Mouse (Mus musculus) fibroblast of lung, adult 2 months (primary cell): Measurements from ENCODE around the gene Adap2.
"Not testable (repeated sequence)": the region's sequence is repeated elsewhere in the genome, so short reads cannot be mapped to it uniquely, and the experiment has no call there.

Source experiments
- DNase-seq: peaks from one replicate; pipeline ENCODE4 v3.0.0-alpha.2; 2011; ENCODE audit warnings: low read depth

The Adap2 gene

DNA sequence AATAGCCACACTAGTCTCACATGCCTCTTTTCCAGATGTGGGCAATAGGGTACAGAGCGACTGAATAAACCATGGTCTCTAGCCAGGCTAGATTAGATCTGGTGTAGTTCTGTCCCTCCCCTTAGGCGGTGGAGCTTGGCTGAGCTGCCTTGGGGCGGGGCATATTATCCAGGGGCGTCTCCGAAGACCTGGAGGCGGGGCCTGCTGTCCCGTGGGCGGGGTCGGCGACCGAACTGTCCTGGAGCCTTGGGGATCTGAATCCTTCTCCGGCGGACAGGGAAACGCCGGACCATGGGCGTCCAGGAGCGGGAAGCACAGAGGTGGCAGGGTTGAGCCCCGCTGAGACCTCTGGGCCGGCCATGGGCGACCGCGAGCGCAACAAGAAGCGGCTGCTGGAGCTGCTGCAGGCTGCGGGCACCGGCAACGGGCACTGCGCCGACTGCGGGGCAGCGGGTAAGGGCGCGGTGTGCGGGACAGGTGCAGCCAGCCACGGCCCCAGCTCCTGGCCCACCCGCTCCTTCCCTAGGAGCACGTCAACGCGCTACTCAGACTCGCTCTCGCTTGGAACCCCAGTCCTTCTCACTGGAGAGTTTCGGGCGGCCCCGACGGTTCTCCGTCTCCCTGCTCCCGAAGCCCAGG, at the start of gene Adap2:
Adap2 (plus strand) TSS at position 249 of the 639 bp plus-strand sequence.
- DNase-seq: peak; percentile 43

DNA sequence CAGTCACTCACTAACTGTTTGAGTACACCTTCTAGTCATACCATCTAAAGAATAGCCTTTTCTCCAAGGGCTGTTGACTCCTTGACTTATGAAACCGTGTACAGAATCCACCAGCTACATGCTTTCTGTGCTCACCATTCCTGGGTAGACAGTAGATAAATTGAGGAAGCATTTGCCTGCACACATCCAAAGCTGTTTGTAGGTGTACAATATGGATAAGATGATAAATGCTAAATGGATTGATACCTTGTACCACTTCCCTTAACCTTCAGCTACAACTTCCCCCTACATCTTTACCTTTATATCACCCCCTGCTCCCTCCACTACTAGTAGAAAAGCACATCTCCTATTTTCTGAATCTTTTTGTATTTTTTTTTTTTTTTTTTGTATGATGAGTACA, 49.5 kb upstream of the Adap2 start:
- no peak for DNase-seq

DNA sequence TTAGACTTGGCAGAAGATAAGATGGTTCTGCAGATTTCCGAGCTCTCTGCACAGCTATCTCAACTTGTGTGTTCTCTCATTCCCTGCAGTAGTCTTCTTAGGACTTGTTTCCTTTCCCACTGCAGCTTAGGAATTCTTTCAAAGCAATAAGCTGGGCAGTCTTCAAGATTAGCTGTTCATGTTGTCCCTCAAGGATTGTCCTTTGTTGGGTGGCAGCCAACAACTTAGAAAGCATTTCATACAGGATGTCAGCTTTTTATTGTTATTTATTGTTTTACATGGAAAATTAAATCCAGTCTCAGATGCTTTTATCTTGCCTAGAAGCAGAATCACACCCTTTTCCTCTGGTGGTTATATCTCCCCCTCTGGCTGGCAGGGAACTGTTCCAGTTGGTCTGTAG, 37.5 kb upstream of the Adap2 start:
- no peak for DNase-seq

DNA sequence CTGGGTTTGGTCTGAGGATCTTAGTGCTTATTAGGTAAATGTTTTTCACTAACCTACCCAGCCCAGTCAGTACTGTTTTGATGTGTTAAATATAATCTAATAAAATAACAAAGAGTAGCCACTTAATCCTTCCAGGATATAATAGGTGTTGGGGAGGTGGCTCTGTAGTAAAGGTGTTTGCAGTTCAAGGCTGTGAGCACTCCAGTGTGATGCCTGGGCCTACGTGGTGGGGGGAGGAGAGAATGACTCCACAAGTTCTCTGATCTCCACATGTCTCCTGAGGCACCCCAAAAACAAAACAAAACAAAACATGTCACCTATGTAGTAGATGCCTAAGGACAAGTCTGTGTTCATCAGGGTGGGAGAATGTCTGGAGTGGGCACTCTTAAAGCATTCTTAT, 21.9 kb upstream of the Adap2 start:
- DNase-seq: no peak

DNA sequence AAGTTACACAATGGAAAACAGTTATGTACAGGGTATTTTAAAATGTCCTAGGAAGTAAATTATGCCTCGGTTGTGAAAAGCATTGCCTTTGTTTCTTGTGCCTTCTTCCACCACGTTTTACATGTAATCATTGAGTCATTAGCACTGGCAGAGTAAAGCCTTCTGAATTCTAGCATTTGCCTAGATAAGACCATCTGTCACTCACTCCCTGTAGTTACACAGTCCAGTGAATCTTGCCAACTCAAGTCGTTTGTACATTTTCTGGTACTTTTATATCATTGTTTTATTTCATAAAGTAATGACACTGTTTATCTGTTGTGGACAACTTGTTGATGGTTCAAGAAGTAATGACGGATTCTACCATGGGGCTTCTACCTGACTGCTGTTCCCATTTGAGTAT, 19.2 kb upstream of the Adap2 start:
- DNase-seq: no peak

DNA sequence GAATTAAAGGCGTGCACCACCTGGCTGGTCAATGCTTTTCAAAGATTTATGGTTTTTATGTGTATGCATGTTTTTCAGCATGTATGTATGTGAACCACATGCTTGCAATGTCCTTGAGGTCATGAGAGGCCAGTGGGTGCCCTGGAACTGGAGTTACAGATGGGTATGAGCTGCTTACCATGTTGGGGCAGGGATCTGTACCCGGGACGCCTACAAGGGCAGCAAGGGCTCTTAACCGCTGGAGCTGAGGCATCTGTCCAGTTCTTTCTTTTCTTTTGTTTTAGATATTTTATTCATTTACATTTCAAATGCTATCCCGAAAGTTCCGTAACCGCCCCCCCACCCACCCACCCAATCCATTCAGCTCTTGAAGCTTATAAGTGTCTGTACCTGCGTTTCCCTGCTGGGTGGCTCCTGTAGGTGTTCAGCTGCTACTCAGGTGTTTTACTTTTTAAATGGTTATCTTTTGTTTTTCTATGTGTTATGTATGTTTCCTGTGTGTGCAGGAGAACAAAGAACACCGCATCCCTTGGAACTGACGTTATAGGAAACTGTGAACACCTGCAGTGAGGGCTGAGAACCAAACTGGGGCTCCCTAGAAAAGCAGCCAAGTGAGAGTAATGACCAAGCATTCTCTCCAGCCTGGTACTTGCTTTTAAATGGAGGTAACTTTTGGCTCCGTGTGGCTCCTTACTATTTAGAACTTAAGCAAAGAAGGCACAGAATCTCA, 17.8 kb upstream of the Adap2 start:
- no peak for DNase-seq

DNA sequence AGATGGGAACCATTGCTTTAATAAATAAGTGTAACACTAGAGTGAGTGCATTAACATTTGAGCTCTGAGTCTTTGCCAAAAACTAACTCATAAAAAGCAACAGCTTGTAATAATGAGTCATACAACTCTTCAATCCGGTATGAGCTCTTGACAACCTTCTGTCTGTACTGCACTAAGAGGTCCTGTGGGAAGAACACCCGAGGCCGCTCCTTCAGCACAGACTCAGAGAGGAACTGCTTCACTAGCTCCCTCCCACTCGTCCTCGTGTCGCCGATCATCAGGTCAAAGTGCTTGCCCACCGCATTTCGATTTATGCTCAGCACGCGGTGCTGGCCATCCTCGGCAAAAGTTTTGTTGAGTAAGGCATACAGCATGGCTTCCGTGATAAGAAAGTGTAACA, 17.1 kb upstream of the Adap2 start:
- no peak for DNase-seq

DNA sequence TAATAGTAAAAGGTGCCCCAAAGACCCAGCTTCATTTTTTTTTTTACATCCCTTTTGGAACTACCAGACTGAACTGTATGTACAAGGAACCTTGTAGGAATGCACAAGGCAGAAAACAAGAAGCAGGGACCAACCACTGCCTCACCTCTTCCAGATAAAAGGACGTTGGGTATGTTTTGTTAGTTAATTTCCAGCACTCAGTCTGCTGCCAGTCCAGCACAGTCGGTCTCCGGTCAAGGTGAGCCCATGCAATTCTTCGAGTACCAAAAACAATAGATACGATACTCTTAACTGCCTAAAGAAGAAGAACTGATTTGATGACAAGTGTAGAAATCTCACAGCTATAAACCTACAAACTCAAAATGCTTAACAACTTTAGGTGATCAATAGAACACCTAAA, 16.1 kb upstream of the Adap2 start:
- DNase-seq: no peak

DNA sequence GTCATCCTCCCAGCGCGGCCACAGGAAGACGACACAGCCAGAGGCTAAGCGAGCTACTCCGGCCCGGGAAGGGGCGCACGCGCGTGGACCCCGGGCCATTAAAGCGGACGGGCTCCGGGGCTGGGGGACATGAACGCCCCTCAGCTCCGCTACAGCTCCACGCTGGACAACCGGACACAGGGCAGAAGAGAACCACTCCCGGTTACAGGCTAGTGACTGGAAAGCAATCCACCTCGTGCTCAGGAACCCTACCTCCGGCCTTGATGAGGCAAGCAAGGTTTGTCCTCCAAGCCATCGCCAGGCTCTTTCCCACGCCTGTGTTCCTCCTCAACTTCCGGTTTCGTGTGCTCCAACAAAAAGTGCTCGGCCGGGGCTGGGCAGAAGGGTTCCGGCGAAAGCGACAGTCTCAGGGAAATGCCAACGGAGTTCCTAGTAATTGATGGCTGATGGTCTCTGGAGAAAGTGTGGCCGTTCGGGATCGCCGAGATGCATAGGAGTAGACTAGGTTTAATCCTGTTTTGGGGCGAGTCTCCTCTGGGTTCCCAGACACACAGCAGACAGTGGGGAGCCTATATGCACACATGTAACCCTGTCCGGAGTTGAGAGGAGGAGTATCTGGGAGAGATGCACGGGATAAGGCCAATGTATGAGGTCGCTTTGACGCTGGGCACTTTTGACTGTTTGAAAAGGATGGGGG, 11.9 kb upstream of the Adap2 start, which contains the start of gene Tefm:
Tefm (minus strand) TSS at position 351 of the 697 bp plus-strand sequence.
- DNase-seq: peak; percentile 74

DNA sequence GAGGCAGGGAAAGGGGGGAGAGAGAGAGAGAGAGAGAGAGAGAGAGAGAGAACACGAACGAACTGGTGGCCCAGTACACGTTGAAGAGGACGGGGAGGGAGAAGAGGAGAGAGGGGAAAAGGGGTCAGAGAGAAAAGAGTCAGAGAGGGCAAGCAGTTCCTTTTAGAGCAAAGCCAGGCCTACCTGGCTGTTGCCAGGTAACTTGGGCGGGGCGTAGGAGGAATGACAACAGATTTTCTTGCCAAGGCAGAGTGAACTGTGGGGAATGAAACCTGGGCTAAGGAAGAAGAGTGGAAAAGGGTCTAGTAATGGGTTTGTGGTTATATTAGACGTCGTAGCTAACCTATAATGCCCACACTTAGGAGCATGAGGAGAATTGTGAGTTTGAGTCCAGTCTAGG, 11.0 kb upstream of the Adap2 start:
- DNase-seq: no peak

DNA sequence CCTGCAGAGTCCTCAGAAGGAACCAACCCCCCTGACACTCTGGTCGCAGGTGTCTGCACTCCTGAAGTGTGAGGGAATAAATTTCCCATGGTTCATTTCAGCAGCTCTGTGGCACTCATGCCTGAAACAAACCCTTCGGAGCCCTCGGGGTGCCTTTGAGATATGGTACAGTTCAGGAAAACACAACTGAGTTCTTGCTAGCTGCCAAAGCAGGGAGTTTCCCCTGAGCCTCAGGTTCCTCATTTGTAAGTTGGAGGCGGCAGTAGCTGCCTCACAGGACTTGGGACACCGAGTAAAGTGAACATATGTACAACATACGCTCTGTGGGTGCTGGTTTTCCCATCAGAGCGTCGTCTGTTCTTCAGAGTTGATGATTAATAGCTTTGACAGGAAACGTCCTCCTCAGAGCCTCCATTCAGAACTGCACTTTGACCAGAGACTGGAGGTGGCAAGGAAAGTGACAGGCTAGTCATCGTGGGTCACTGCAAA, 8.1 kb upstream of the Adap2 start:
- DNase-seq: no peak

DNA sequence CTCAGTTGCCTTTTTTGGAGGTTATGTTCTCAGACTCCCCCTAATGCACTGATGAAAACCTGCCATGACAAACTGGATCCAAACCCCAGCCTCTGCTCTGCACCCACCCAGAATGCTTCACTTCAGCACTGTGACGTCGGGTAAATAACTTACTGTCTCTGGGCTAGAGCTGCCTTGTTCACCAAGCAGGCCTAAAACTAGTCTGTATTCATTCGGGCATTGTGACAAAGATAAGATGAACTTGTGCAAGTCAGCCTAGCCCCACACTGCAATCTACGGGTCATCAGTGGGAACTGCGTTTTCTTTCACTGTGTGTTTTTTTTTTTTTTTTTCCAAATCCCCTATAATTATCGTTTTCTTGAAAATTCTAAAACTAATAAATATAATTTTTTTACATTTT, 6.2 kb upstream of the Adap2 start:
- no peak for DNase-seq

DNA sequence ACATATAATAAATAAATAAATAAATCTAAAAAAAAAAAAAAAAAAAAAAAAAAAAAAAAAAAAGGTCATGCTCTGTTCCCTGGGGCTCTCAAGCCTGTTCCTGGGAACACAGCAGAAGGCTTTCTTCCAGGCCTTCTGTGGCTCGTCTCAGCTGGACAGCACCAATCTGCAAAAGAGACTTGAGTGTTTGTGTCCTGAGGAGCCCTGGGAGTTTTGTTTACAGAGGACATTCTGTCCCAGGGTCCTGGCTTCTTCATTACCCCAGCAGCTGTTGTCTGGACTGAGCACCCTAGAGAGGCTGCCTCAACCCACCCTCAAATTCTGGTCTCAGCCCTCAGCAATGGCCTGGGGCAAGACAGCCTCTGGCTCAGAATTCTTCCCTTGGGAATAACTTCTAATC, 5.6 kb upstream of the Adap2 start:
- no peak for DNase-seq

DNA sequence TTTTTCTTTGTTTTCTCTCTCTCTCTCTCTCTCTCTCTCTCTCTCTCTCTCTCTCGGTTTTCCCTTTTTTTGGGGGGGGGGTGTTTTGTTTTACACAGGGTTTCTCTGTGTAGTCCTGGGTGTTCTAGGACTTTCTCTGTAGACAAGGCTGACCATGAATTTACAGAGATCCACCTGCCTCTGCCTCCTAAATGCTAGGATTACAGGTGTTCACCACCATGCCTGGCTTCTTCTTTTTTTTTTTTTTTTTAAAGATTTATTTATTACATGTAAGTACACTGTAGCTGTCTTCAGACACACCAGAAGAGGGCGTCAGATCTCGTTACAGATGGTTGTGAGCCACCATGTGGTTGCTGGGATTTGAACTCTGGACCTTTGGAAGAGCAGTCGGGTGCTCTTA, 4.9 kb upstream of the Adap2 start:
- DNase-seq: not testable (repeated sequence)

DNA sequence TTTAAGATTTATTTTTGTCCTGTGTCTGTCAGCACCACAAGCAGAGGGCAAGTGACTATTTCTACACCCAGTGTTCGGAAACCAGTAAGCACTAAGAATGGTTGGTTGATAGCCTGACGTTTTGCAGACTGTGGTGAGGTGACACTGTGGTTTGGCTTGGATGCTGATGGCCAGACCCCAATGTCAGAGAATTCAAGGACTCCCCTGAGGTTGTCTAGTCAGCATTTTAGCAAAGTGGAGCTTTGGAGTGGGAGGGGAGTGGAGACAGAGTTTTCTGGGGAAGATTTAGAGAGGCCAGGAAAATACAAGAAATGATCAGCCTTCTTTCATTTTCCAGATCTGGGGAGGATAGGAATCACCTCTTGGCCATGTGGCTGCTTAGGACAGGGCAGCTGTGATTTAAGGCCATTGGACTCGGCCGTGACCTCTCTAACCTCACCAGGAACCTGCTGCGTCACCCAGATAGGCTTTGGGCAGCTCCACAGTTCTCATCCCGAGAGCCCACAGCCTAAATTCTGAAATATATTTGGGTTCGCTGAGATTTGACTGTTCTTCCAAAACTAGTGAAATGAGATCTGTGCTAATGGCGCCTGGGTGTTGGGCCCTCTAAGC, 4.4 kb upstream of the Adap2 start:
- DNase-seq: no peak

DNA sequence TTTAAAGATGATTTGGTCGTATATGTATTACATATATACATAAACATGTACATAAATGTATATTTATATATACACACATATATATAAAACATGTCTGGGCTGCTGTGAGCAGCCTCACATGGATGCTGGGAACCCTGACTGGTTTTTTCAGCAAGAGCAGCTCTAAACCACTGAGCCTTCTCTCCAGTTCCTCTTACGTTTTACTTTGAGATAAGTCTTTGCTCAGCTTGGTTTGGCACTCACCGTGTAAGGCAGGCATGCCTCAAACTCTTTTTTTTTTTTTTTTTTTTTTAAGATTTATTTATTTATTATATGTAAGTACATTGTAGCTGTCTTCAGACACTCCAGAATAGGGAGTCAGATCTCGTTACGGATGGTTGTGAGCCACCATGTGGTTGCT, 3.3 kb upstream of the Adap2 start:
- DNase-seq: no peak

DNA sequence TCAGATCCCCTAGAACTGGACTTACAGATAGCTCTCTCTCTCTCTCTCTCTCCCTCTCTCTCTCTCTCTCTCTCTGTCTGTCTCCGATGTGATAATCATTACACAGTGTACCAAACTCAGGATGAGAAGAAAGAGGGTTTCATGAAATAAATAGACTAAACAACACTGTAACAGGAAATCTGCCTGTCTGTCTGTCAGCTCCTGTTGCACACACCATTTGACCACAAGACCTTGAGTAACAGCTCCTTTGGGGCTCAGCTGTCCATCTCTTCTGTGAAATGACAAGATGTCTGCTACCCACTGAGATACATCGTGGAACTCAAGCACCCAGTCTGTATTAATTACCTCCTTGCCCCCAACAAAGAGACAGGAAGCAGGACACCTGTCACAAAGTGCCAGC, 2.4 kb upstream of the Adap2 start:
- DNase-seq: no peak

DNA sequence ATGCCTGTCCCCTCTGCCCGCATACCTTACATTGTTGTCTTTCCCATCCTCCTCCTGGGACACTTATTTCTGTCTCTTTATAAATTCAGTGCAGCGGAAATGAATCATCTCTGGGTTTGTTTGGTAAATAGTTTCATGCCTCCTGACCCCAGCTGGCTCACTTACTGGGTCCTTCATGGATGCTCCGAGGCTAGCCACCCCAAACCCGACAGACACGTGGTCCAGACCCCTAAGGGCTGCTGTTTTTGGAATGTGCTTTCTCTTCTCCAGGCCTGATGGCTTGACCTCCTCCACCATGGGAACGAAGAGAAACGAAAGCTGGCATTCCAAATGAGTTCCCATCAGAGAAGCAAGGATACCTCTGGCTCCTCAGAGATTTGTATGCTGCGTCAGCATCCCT, 1.5 kb upstream of the Adap2 start:
- no peak for DNase-seq

DNA sequence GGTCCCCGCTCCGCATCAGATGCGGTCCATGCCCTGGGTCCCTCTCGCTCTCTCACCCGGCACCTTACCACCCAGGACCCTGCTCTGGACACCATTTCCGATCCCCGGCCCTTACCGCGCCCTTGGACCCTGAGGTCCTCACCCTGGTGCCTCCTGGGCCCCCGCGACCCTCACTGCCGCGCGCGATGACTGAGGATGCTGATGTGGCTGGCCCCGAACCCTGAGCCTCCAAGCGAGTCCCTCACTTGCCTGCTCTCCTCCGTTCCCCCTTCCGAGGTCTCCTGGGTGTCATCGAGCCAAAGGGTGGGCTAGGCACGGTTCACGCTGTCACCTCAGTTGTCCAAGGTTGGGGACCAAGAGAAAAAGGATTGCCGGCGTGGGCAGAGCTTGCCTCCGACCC, 596 bp downstream of the Adap2 start:
- DNase-seq: no peak

DNA sequence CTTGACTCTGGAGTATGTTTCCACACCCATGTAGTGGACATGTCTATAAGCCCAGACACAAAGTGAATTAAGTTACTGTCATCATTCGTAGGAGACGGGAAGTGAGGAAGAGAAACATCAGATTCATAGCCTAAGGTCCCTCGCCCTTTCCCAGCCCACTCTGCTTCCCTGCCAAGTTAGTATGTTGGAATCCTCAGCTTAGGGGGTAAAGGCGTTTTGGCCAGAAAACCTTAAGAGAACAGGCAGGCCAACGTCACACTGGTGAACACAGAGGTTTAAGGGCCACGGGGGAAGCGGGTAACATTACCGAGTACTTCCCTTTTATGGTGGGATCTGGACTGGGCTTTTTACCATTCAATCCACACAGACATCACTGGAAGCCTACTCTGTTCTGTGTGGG, 1.6 kb downstream of the Adap2 start:
- DNase-seq: no peak

DNA sequence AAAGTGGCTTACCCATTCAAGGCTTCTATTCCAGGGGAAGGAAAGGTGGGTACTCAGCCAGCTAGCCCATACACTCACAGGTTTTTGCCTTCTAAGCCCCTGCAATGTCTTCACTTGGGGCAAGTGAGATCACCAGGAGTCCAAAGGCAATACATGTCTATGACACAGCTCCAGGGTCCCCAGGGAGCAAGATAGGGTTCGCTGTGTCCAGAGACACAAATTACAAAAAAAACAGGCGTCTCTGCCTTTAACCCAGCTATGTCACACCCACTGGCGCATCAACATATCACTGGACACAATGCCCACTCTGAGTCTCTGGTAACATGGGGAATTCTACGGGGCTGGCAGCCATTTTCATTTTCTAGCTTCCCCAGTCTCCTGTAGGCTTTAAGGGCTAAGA, 2.1 kb downstream of the Adap2 start:
- no peak for DNase-seq

DNA sequence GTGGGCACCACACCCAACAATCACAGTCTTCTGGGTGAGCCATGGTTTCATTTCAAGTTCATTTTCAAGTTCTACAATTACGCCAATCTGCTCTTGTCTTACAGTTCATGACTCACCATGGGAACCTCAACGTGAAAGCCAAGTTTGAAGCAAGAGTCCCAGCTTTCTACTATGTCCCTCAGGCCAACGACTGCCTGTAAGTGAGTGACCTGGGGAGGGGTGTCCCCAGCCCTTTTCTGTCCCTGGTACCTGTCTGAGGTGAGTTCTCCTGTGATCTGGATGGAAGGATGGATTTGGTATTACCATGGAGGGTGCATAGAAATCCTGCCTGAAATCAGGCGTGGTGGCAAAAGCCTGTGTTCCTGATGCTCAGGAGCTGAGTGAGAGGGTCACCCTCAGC, 2.9 kb downstream of the Adap2 start:
- no peak for DNase-seq

DNA sequence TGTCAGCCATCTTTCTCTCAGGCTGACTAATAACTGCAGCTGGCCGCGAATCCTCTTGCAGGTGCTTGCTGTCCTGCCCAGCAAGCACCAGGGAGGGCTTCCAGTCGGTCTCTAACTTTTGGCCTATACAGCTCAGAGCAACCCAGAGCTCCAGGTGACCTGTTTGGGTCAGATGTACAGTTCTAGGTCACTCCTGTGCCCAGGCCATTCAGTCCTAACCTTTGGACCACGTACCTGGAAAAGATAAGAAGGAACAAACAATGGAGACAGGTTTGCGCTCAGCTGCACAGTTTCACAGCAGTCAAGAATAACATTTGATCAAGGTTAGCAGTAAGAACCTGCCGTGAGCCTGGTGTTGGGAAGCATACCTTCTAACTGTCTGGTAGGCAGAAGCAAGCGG, 5.1 kb downstream of the Adap2 start:
- no peak for DNase-seq
